Mouse (Mus musculus) spleen, postnatal 0 days (tissue): ENCODE measurements around the gene Krtap4-2. TPM values are rescaled to one million over a fixed set of nuclear protein-coding genes. Genes with fewer than 3 reads are reported as not detected.

Source experiments
- polyA plus RNA-seq: library from polyadenylated mRNA; unstranded; fragments of >200 nt; fragmentation: Nextera tagmentation; extraction: Ambion mirVana; gene quantifications from 2 replicates; pipeline ENCODE4 v1.2.1, GENCODE M21; 2015

Krtap4-2 gene
- polyA plus RNA-seq, result not detected in 2 replicates

GRCm38 (mm10) chr11:99634653-99635134, at the start of gene Krtap4-2:
Gene Krtap4-2 (minus strand): TSS chr11:99635084.

GRCm38 (mm10) chr11:99665860-99666259, 31.0 kb upstream of the Krtap4-2 start, which contains the start of gene Krtap4-6:
Gene Krtap4-6 (minus strand): TSS chr11:99665960.

GRCm38 (mm10) chr11:99658467-99659010, 23.7 kb upstream of the Krtap4-2 start, which contains the start of gene Gm11563:
Gene Gm11563 (minus strand): TSS chr11:99658960.

GRCm38 (mm10) chr11:99650136-99650535, 15.3 kb upstream of the Krtap4-2 start, which contains the start of gene Gm11555:
Gene Gm11555 (minus strand): TSS chr11:99650236.

GRCm38 (mm10) chr11:99643635-99644139, 8.8 kb upstream of the Krtap4-2 start, which contains the start of gene Krtap4-7:
Gene Krtap4-7 (minus strand): TSS chr11:99644089.

GRCm38 (mm10) chr11:99628138-99628537, 6.7 kb downstream of the Krtap4-2 start, which contains the start of gene Krtap4-1:
Gene Krtap4-1 (minus strand): TSS chr11:99628238.

GRCm38 (mm10) chr11:99620335-99620734, 14.5 kb downstream of the Krtap4-2 start, which contains the start of gene Gm11562:
Gene Gm11562 (minus strand): TSS chr11:99620435.

GRCm38 (mm10) chr11:99614796-99615363, 20.0 kb downstream of the Krtap4-2 start, which contains the start of gene Krtap2-4:
Gene Krtap2-4 (minus strand): TSS chr11:99614846.

GRCm38 (mm10) chr11:99610089-99610488, 24.8 kb downstream of the Krtap4-2 start, which contains the start of gene Gm11937:
Gene Gm11937 (minus strand): TSS chr11:99610189.

GRCm38 (mm10) chr11:99603208-99603607, 31.7 kb downstream of the Krtap4-2 start, which contains the start of gene Gm11938:
Gene Gm11938 (minus strand): TSS chr11:99603308.

GRCm38 (mm10) chr11:99597742-99598141, 37.1 kb downstream of the Krtap4-2 start, which contains the start of gene Krtap9-3:
Gene Krtap9-3 (minus strand): TSS chr11:99598105.

GRCm38 (mm10) chr11:99590981-99591380, 43.9 kb downstream of the Krtap4-2 start, which contains the start of gene Krtap1-3:
Gene Krtap1-3 (minus strand): TSS chr11:99591339.

Other genes with a start within 250 kb of the Krtap4-2 start
- 7.3 and 9.6 TPM in 2 replicates for gene Krt10, start 245.7 kb downstream of the Krtap4-2 start, polyA plus RNA-seq
- gene Krt12, start 212.8 kb downstream of the Krtap4-2 start, polyA plus RNA-seq, result not detected in 2 replicates
- gene Krt20, start 196.9 kb downstream of the Krtap4-2 start, polyA plus RNA-seq, result 0.06 and 0.22 TPM in 2 replicates
- 0.10 TPM in 1 of 2 replicates, not detected in the other for gene Krt23, start 141.9 kb downstream of the Krtap4-2 start, polyA plus RNA-seq
- gene Krt39, start 113.7 kb downstream of the Krtap4-2 start, polyA plus RNA-seq, result not detected in 2 replicates
- not detected in 2 replicates for gene Krt40, start 91.9 kb downstream of the Krtap4-2 start, polyA plus RNA-seq
- gene Krtap3-3, start 84.2 kb downstream of the Krtap4-2 start, polyA plus RNA-seq, result not detected in 2 replicates
- not detected in 2 replicates for gene Krtap3-2, start 78.2 kb downstream of the Krtap4-2 start, polyA plus RNA-seq
- not detected in 2 replicates for gene Gm11939, start 75.6 kb downstream of the Krtap4-2 start, polyA plus RNA-seq
- gene Krtap3-1, start 68.5 kb downstream of the Krtap4-2 start, polyA plus RNA-seq, result not detected in 2 replicates
- not detected in 2 replicates for gene Krtap1-5, start 54.1 kb downstream of the Krtap4-2 start, polyA plus RNA-seq
- gene Krtap1-4, start 51.4 kb downstream of the Krtap4-2 start, polyA plus RNA-seq, result not detected in 2 replicates
- gene Krtap1-3, start 43.7 kb downstream of the Krtap4-2 start, polyA plus RNA-seq, result not detected in 2 replicates
- not detected in 2 replicates for gene Krtap9-3, start 37.0 kb downstream of the Krtap4-2 start, polyA plus RNA-seq
- gene Gm11938, start 31.8 kb downstream of the Krtap4-2 start, polyA plus RNA-seq, result not detected in 2 replicates
- gene Gm11937, start 24.9 kb downstream of the Krtap4-2 start, polyA plus RNA-seq, result not detected in 2 replicates
- not detected in 2 replicates for gene Krtap2-4, start 20.2 kb downstream of the Krtap4-2 start, polyA plus RNA-seq
- not detected in 2 replicates for gene Gm11562, start 14.6 kb downstream of the Krtap4-2 start, polyA plus RNA-seq
- gene Krtap4-1, start 6.8 kb downstream of the Krtap4-2 start, polyA plus RNA-seq, result not detected in 2 replicates
- not detected in 2 replicates for gene Krtap4-7, start 9.0 kb upstream of the Krtap4-2 start, polyA plus RNA-seq
- gene Gm11555, start 15.2 kb upstream of the Krtap4-2 start, polyA plus RNA-seq, result not detected in 2 replicates
- not detected in 2 replicates for gene Gm11563, start 23.9 kb upstream of the Krtap4-2 start, polyA plus RNA-seq
- gene Krtap4-6, start 30.9 kb upstream of the Krtap4-2 start, polyA plus RNA-seq, result not detected in 2 replicates
- not detected in 2 replicates for gene Gm14190, start 55.7 kb upstream of the Krtap4-2 start, polyA plus RNA-seq
- not detected in 2 replicates for gene Gm14180, start 99.2 kb upstream of the Krtap4-2 start, polyA plus RNA-seq
- gene Gm11595, start 137.8 kb upstream of the Krtap4-2 start, polyA plus RNA-seq, result not detected in 2 replicates
- gene Krtap4-8, start 145.6 kb upstream of the Krtap4-2 start, polyA plus RNA-seq, result not detected in 2 replicates
- gene Krtap4-9, start 150.1 kb upstream of the Krtap4-2 start, polyA plus RNA-seq, result not detected in 2 replicates
- not detected in 2 replicates for gene Gm11596, start 158.4 kb upstream of the Krtap4-2 start, polyA plus RNA-seq
- gene Gm11569, start 163.8 kb upstream of the Krtap4-2 start, polyA plus RNA-seq, result not detected in 2 replicates
- gene Gm11554, start 169.4 kb upstream of the Krtap4-2 start, polyA plus RNA-seq, result not detected in 2 replicates
- not detected in 2 replicates for gene Krtap4-13, start 174.8 kb upstream of the Krtap4-2 start, polyA plus RNA-seq
- gene Gm11564, start 180.6 kb upstream of the Krtap4-2 start, polyA plus RNA-seq, result not detected in 2 replicates
- gene 2300003K06Rik, start 203.0 kb upstream of the Krtap4-2 start, polyA plus RNA-seq, result not detected in 2 replicates
- gene Krtap4-16, start 216.5 kb upstream of the Krtap4-2 start, polyA plus RNA-seq, result not detected in 2 replicates
- gene Gm11568, start 222.8 kb upstream of the Krtap4-2 start, polyA plus RNA-seq, result not detected in 2 replicates
- not detected in 2 replicates for gene Gm11559, start 229.4 kb upstream of the Krtap4-2 start, polyA plus RNA-seq
- not detected in 2 replicates for gene Krtap9-1, start 238.3 kb upstream of the Krtap4-2 start, polyA plus RNA-seq
- gene Gm11567, start 244.1 kb upstream of the Krtap4-2 start, polyA plus RNA-seq, result not detected in 2 replicates